Mouse (Mus musculus) bone marrow macrophage, adult 2 months (primary cell): ENCODE measurements around the gene Ift22.

Experiments
- CTCF ChIP-seq: IDR thresholded peaks from 2 replicates; pipeline ENCODE4 v1.5.1; 2012; ENCODE audit warnings: low read depth, mild to moderate bottlenecking, low read length, moderate library complexity
- POLR2A ChIP-seq: IDR thresholded peaks from 2 replicates; pipeline ENCODE4 v1.6.1; 2012; ENCODE audit warnings: mild to moderate bottlenecking, low read depth, low read length, borderline replicate concordance

DNA sequence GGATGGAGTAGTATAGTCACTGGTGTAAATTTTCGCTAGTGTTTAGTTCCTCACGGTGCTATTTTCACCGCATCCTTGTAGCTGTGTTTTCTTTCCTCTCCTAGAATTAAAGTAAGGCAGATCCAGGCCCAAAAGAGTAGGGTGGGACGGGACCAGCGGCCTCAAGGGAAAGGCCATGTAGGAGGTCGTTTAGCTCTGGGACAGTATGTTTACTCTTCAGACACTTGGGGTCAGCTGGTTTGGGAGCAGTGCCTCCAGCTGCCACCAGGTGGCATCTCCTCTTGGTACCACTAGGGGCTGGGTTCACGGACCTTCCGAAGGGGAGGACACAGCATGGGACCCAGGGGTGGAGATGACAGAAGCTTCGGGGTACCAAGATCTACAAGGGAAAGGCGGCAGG, 54.6 kb downstream of the Ift22 start:
- TF ChIP-seq CTCF (peak; percentile 81), POLR2A (no peak)
